Mouse (Mus musculus): Measurements from ENCODE around the gene Parvb. TPM values are rescaled to one million over a fixed set of nuclear protein-coding genes. Genes with fewer than 3 reads are reported as not detected.

Gene Parvb
- polyA plus RNA-seq (2015; fragmentation: Nextera tagmentation; extraction: Ambion mirVana) = 4.5 and 4.8 TPM in 2 replicates

GRCm38 (mm10) chr15:84231721-84232561, at the start of gene Parvb:
TSS of gene Parvb (plus strand) at chr15:84232043.
- peak; percentile 40; the same call in 1 of the 2 replicates for ATAC-seq (ENCODE audit: insufficient number of reproducible peaks, low FRiP score, low TSS enrichment, low read depth)
- Histone ChIP-seq H3K36me3 (no peaks in the 10 kb centered on the region), H3K27ac (replicated peaks) (no peak within 1 kb of the TSS), H3K4me3 (replicated peaks) (peak within 1 kb of the TSS; percentile 49), H3K9me3 (replicated peaks) (no peaks in the 10 kb centered on the region), H3K4me2 (replicated peaks) (peak within 1 kb of the TSS; percentile 92), H3K9ac (peak within 1 kb of the TSS; percentile 31), H3K27me3 (0 out of 2 replicates have a peak, but pooled peaks cover 4% of the 10 kb centered on the region), H3K4me1 (peaks cover 27% of the 10 kb centered on the region)
- WGBS = 2% methylated on average over 53 of the region's 53 CpGs

GRCm38 (mm10) chr15:84183967-84184366, 47.9 kb upstream of the Parvb start:
- WGBS = 43% methylated on average over 1 of the region's 1 CpGs
- Histone ChIP-seq H3K9me3 (replicated peaks) (no peaks in the 10 kb centered on the region), H3K4me1 (peaks cover 19% of the 10 kb centered on the region), H3K27me3 (no peaks in the 10 kb centered on the region), H3K9ac (no peak overlapping the region), H3K36me3 (no peaks in the 10 kb centered on the region), H3K4me3 (replicated peaks) (no peak overlapping the region), H3K4me2 (replicated peaks) (no peak overlapping the region), H3K27ac (replicated peaks) (no peak overlapping the region)
- ATAC-seq (ENCODE audit: insufficient number of reproducible peaks, low FRiP score, low TSS enrichment, low read depth) = no peak

GRCm38 (mm10) chr15:84186196-84186595, 45.6 kb upstream of the Parvb start:
- Histone ChIP-seq H3K27me3 (no peaks in the 10 kb centered on the region), H3K9ac (no peak overlapping the region), H3K9me3 (replicated peaks) (no peaks in the 10 kb centered on the region), H3K4me2 (replicated peaks) (no peak overlapping the region), H3K27ac (replicated peaks) (no peak overlapping the region), H3K4me3 (replicated peaks) (no peak overlapping the region), H3K4me1 (peaks cover 19% of the 10 kb centered on the region), H3K36me3 (no peaks in the 10 kb centered on the region)
- no peak for ATAC-seq (ENCODE audit: insufficient number of reproducible peaks, low FRiP score, low TSS enrichment, low read depth)
- 64% methylated on average over 4 of the region's 4 CpGs for WGBS

GRCm38 (mm10) chr15:84188887-84189530, 42.8 kb upstream of the Parvb start:
- Histone ChIP-seq H3K36me3 (no peaks in the 10 kb centered on the region), H3K4me2 (replicated peaks) (no peak overlapping the region), H3K27me3 (no peaks in the 10 kb centered on the region), H3K4me3 (replicated peaks) (no peak overlapping the region), H3K9me3 (replicated peaks) (no peaks in the 10 kb centered on the region), H3K9ac (no peak overlapping the region), H3K27ac (replicated peaks) (no peak overlapping the region), H3K4me1 (peaks cover 17% of the 10 kb centered on the region)
- no peak for ATAC-seq (ENCODE audit: insufficient number of reproducible peaks, low FRiP score, low TSS enrichment, low read depth)
- 63% methylated on average over 2 of the region's 2 CpGs for WGBS

GRCm38 (mm10) chr15:84189881-84190280, 42.0 kb upstream of the Parvb start:
- 43% methylated on average over 3 of the region's 3 CpGs for WGBS
- Histone ChIP-seq H3K27ac (replicated peaks) (no peak overlapping the region; the same call in 1 of the 2 replicates), H3K36me3 (no peaks in the 10 kb centered on the region), H3K9me3 (replicated peaks) (no peaks in the 10 kb centered on the region), H3K4me3 (replicated peaks) (no peak overlapping the region), H3K9ac (no peak overlapping the region), H3K27me3 (no peaks in the 10 kb centered on the region), H3K4me2 (replicated peaks) (no peak overlapping the region), H3K4me1 (peaks cover 14% of the 10 kb centered on the region)
- no peak for ATAC-seq (ENCODE audit: insufficient number of reproducible peaks, low FRiP score, low TSS enrichment, low read depth)

GRCm38 (mm10) chr15:84191724-84192057, 40.2 kb upstream of the Parvb start:
- Histone ChIP-seq H3K36me3 (peaks cover 11% of the 10 kb centered on the region), H3K4me1 (peaks cover 14% of the 10 kb centered on the region), H3K4me2 (replicated peaks) (peak overlapping the region; percentile 62), H3K27me3 (no peaks in the 10 kb centered on the region), H3K9ac (peak overlapping the region; percentile 77), H3K4me3 (replicated peaks) (peak overlapping the region; percentile 95), H3K9me3 (replicated peaks) (no peaks in the 10 kb centered on the region), H3K27ac (replicated peaks) (peak overlapping the region; percentile 95)
- WGBS = 1% methylated on average over 9 of the region's 9 CpGs
- 0 out of 2 replicates have a peak, but pooled peaks have one; percentile 3 for ATAC-seq (ENCODE audit: insufficient number of reproducible peaks, low FRiP score, low TSS enrichment, low read depth)

GRCm38 (mm10) chr15:84192058-84192791, 39.6 kb upstream of the Parvb start, which contains the start of gene Samm50:
TSS of gene Samm50 (plus strand) at chr15:84192241.
- Histone ChIP-seq H3K9me3 (replicated peaks) (no peaks in the 10 kb centered on the region), H3K27me3 (no peaks in the 10 kb centered on the region), H3K9ac (peak within 1 kb of the TSS; percentile 77), H3K36me3 (peaks cover 16% of the 10 kb centered on the region), H3K27ac (replicated peaks) (peak within 1 kb of the TSS; percentile 95), H3K4me2 (replicated peaks) (peak within 1 kb of the TSS; percentile 62), H3K4me1 (peaks cover 14% of the 10 kb centered on the region), H3K4me3 (replicated peaks) (peak within 1 kb of the TSS; percentile 95)
- 4% methylated on average over 48 of the region's 48 CpGs for WGBS
- peak; percentile 98 for ATAC-seq (ENCODE audit: insufficient number of reproducible peaks, low FRiP score, low TSS enrichment, low read depth)

- no peak overlapping the region for H3K4me2 ChIP-seq (replicated peaks)
- H3K27me3 ChIP-seq = no peaks in the 10 kb centered on the region
- H3K9me3 ChIP-seq (replicated peaks) = no peaks in the 10 kb centered on the region
- no peak overlapping the region for H3K4me3 ChIP-seq (replicated peaks)
- H3K36me3 ChIP-seq = peaks cover 60% of the 10 kb centered on the region
- H3K27ac ChIP-seq (replicated peaks) = no peak overlapping the region
- H3K9ac ChIP-seq = no peak overlapping the region
- 77% methylated on average over 8 of the region's 8 CpGs for WGBS
- peaks cover 11% of the 10 kb centered on the region for H3K4me1 ChIP-seq
- no peak for ATAC-seq (ENCODE audit: insufficient number of reproducible peaks, low FRiP score, low TSS enrichment, low read depth)
Observed at GRCm38 (mm10) chr15:84196486-84197165, 35.2 kb upstream of the Parvb start.

GRCm38 (mm10) chr15:84207327-84207726, 24.5 kb upstream of the Parvb start:
- H3K9ac ChIP-seq = no peak overlapping the region
- peaks cover 7% of the 10 kb centered on the region for H3K4me1 ChIP-seq
- H3K4me2 ChIP-seq (replicated peaks) = no peak overlapping the region
- H3K27me3 ChIP-seq = no peaks in the 10 kb centered on the region
- no peak overlapping the region for H3K27ac ChIP-seq (replicated peaks)
- no peaks in the 10 kb centered on the region for H3K9me3 ChIP-seq (replicated peaks)
- H3K36me3 ChIP-seq = peaks cover 89% of the 10 kb centered on the region
- no peak for ATAC-seq (ENCODE audit: insufficient number of reproducible peaks, low FRiP score, low TSS enrichment, low read depth)
- H3K4me3 ChIP-seq (replicated peaks) = no peak overlapping the region
- 96% methylated on average over 4 of the region's 4 CpGs for WGBS

GRCm38 (mm10) chr15:84209517-84210412, 22.1 kb upstream of the Parvb start:
- no peak for ATAC-seq (ENCODE audit: insufficient number of reproducible peaks, low FRiP score, low TSS enrichment, low read depth)
- Histone ChIP-seq H3K9ac (no peak overlapping the region), H3K27ac (replicated peaks) (no peak overlapping the region)

More at GRCm38 (mm10) chr15:84209517-84210412, 22.1 kb upstream of the Parvb start:
- Histone ChIP-seq H3K4me3 (replicated peaks) (no peak overlapping the region), H3K4me1 (peaks cover 15% of the 10 kb centered on the region), H3K9me3 (replicated peaks) (no peaks in the 10 kb centered on the region), H3K36me3 (peaks cover 80% of the 10 kb centered on the region), H3K27me3 (no peaks in the 10 kb centered on the region), H3K4me2 (replicated peaks) (no peak overlapping the region)
- WGBS = 79% methylated on average over 11 of the region's 11 CpGs

All from embryonic facial prominence, embryonic 15.5 days (tissue).